Mouse (Mus musculus): ENCODE measurements at regions not wholly inside any gene's neighbourhood (a gene's known extent, or its start where the extent isn't known, plus 50 kb on each side); places are given as distances from the start of the nearest gene placed in this dataset.
"Not testable (repeated sequence)": the region's sequence is repeated elsewhere in the genome, so short reads cannot be mapped to it uniquely, and the experiment has no call there.

GRCm38 (mm10) chr5:28771796-28772195 lies 304.7 kb upstream of the Shh start:
- no peak for DNase-seq (ENCODE audit: low spot score in 2 of 2)

- DNase-seq (ENCODE audit: low spot score in 2 of 2): no peak
Measured at GRCm38 (mm10) chr5:28756171-28756948, 289.3 kb upstream of the Shh start.

- DNase-seq (ENCODE audit: low spot score in 2 of 2): not testable (repeated sequence)
Measured at GRCm38 (mm10) chr5:28751821-28752220, 284.8 kb upstream of the Shh start.

GRCm38 (mm10) chr5:28734768-28735167 lies 267.7 kb upstream of the Shh start:
- no peak for DNase-seq (ENCODE audit: low spot score in 2 of 2)

GRCm38 (mm10) chr5:28722067-28722466 lies 255.0 kb upstream of the Shh start:
- DNase-seq (ENCODE audit: low spot score in 2 of 2): no peak

- DNase-seq (ENCODE audit: low spot score in 2 of 2): no peak
Measured at GRCm38 (mm10) chr5:28714978-28715377, 247.9 kb upstream of the Shh start.

GRCm38 (mm10) chr5:28710517-28710916 lies 243.5 kb upstream of the Shh start:
- DNase-seq (ENCODE audit: low spot score in 2 of 2): no peak

GRCm38 (mm10) chr5:28709626-28710025 lies 242.6 kb upstream of the Shh start:
- no peak for DNase-seq (ENCODE audit: low spot score in 2 of 2)

- DNase-seq (ENCODE audit: low spot score in 2 of 2): no peak
Measured at GRCm38 (mm10) chr5:28704359-28704758, 237.3 kb upstream of the Shh start.

GRCm38 (mm10) chr5:28696966-28697365 lies 229.9 kb upstream of the Shh start:
- DNase-seq (ENCODE audit: low spot score in 2 of 2): no peak

- DNase-seq (ENCODE audit: low spot score in 2 of 2): no peak
Measured at GRCm38 (mm10) chr5:28690110-28690509, 223.1 kb upstream of the Shh start.

- peak in 1 of 2 experiments; percentile 8 for DNase-seq (ENCODE audit: low spot score in 2 of 2)
Measured at GRCm38 (mm10) chr5:28689651-28690050, 222.6 kb upstream of the Shh start.

GRCm38 (mm10) chr5:28689136-28689535 lies 222.1 kb upstream of the Shh start:
- peak; percentile 17 to 28 for DNase-seq (ENCODE audit: low spot score in 2 of 2)

GRCm38 (mm10) chr5:28682821-28683220 lies 215.8 kb upstream of the Shh start:
- peak in 1 of 2 experiments; percentile 1 for DNase-seq (ENCODE audit: low spot score in 2 of 2)

GRCm38 (mm10) chr5:28680311-28680710 lies 213.3 kb upstream of the Shh start:
- DNase-seq (ENCODE audit: low spot score in 2 of 2): no peak

- DNase-seq (ENCODE audit: low spot score in 2 of 2): no peak
Measured at GRCm38 (mm10) chr5:28679761-28680160, 212.7 kb upstream of the Shh start.

GRCm38 (mm10) chr5:28630186-28630585 lies 163.1 kb upstream of the Shh start:
- DNase-seq (ENCODE audit: low spot score in 2 of 2): peak; percentile 31 to 34

- DNase-seq (ENCODE audit: low spot score in 2 of 2): no peak
Measured at GRCm38 (mm10) chr5:28611885-28612284, 144.8 kb upstream of the Shh start.

- DNase-seq (ENCODE audit: low spot score in 2 of 2): peak; percentile 52 to 54
Measured at GRCm38 (mm10) chr5:28596537-28597314, 129.7 kb upstream of the Shh start.

- DNase-seq (ENCODE audit: low spot score in 2 of 2): no peak
Measured at GRCm38 (mm10) chr5:28571347-28571998, 104.4 kb upstream of the Shh start.

- no peak for DNase-seq (ENCODE audit: low spot score in 2 of 2)
Measured at GRCm38 (mm10) chr5:28568417-28568816, 101.4 kb upstream of the Shh start.

- DNase-seq (ENCODE audit: low spot score in 2 of 2): no peak
Measured at GRCm38 (mm10) chr5:28567341-28567905, 100.4 kb upstream of the Shh start.

Data from urinary bladder, postnatal 36 days (tissue).